9 mouse cellular contexts compared by ENCODE assay signal in the genomic region with DNA sequence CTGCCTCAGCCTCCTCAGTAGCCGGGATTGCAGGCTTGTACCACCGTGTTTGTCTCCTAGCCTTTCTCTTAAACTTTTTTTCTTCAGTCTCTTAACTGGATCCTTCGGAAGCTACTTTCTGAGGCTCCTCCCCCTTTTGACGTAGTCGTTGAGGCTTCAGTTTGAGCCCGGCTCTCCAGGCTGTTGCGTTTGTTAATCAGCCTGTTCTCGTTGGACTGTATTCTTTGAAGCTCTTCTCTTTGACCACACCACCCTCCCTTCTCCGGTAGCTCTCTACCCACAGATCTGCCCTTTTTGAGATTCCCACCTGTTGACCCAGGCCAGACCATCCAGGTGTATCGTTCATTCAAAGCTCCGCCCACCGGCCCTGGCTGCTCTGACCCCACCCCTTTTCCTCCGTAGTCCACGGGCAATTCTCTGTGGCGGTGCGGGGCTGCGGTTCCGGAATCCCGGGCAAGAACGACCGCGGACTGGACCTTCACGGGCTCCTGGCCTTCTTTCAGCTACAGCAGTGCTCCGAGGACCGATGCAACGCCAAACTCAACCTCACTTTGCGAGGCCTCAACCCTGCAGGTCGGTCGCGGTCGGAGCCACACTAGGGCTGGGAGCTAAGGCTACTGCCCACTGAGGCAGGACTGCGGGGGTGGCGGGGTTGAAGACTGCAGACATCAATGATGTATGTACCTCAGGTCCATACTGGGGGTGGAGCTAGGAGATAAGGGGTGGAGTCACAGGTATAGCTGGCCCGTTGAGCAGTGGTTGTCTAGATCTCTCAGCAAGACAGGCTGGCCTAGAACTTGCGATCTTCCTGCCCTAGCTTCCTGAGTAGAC. TPM values are rescaled to one million over a fixed set of nuclear protein-coding genes. Genes with fewer than 3 reads are reported as not detected.
DNase-seq lines count a peak whose midpoint lies in the region; ATAC-seq lines count a peak whose summit lies in the region.
"Had no signal": no experiment of that assay in that cellular context is flagged by ENCODE, and none has a peak within 500 bp of the region (broad histone marks: within the 10 kb centered on the region; RNA-seq: fewer than 3 reads in every experiment).

No protein-coding gene starts in this region.

- no peak overlapping the region for H3K27ac ChIP-seq in heart, embryonic 13.5 days (replicated peaks)
- H3K27ac ChIP-seq in limb, embryonic 15.5 days = peak overlapping the region; percentile 29; the same call in 1 of the 2 replicates
- H3K27ac ChIP-seq in neural tube, embryonic 12.5 days = no peak overlapping the region

- H3K27me3 ChIP-seq in heart, embryonic 13.5 days (replicated peaks) = peaks cover 88% of the 10 kb centered on the region
- H3K27me3 ChIP-seq in limb, embryonic 15.5 days = peaks cover 60% of the 10 kb centered on the region
- peaks cover 55% of the 10 kb centered on the region for H3K27me3 ChIP-seq in neural tube, embryonic 12.5 days (replicated peaks)

- H3K9ac ChIP-seq in heart, embryonic 13.5 days = peak overlapping the region; percentile 56; the same call in 1 of the 2 replicates
- H3K9ac ChIP-seq in limb, embryonic 15.5 days = peak overlapping the region; percentile 33; the same call in 1 of the 2 replicates
- no peak overlapping the region for H3K9ac ChIP-seq in neural tube, embryonic 12.5 days

- H3K36me3 ChIP-seq in heart, embryonic 13.5 days = no peaks in the 10 kb centered on the region
- H3K36me3 ChIP-seq in limb, embryonic 15.5 days = no peaks in the 10 kb centered on the region
- no peaks in the 10 kb centered on the region for H3K36me3 ChIP-seq in neural tube, embryonic 12.5 days

- no peak for DNase-seq in heart, adult 18-20 months
- DNase-seq in adrenal gland, postnatal 14 days = peak; percentile 35
- DNase-seq in right cerebral cortex, postnatal 10 days (ENCODE audit: low spot score in 2 of 2) = no peak
- DNase-seq in left cerebral cortex, adult 11 months (ENCODE audit: low spot score) = no peak

- peak overlapping the region; percentile 48 for H3K4me3 ChIP-seq in heart, embryonic 13.5 days
- peak overlapping the region; percentile 40 for H3K4me3 ChIP-seq in limb, embryonic 15.5 days
- H3K4me3 ChIP-seq in neural tube, embryonic 12.5 days = peak overlapping the region; percentile 29; the same call in 1 of the 2 replicates

- WGBS in heart, embryonic 13.5 days = 4% methylated on average over 35 of the region's 35 CpGs
- 3% methylated on average over 35 of the region's 35 CpGs for WGBS in limb, embryonic 15.5 days
- 2% methylated on average over 35 of the region's 35 CpGs for WGBS in neural tube, embryonic 12.5 days

- peak overlapping the region; percentile 75 for H3K4me2 ChIP-seq in heart, embryonic 13.5 days
- peak overlapping the region; percentile 70 for H3K4me2 ChIP-seq in limb, embryonic 15.5 days
- H3K4me2 ChIP-seq in neural tube, embryonic 12.5 days (replicated peaks) = peak overlapping the region; percentile 59

- H3K4me1 ChIP-seq in heart, embryonic 13.5 days = peaks cover 11% of the 10 kb centered on the region
- H3K4me1 ChIP-seq in limb, embryonic 15.5 days = peaks cover 17% of the 10 kb centered on the region
- H3K4me1 ChIP-seq in neural tube, embryonic 12.5 days = peaks cover 9% of the 10 kb centered on the region; the same call in 1 of the 2 replicates

- no peaks in the 10 kb centered on the region for H3K9me3 ChIP-seq in heart, embryonic 13.5 days
- H3K9me3 ChIP-seq in limb, embryonic 15.5 days = no peaks in the 10 kb centered on the region
- no peaks in the 10 kb centered on the region for H3K9me3 ChIP-seq in neural tube, embryonic 12.5 days

- peak; percentile 19; the same call in 1 of the 2 replicates for ATAC-seq in heart, embryonic 13.5 days (ENCODE audit: extremely low read depth, insufficient number of reproducible peaks, low FRiP score, low TSS enrichment)
- ATAC-seq in hematopoietic stem cell, adult 5-6 weeks (replicated peaks in 1 of 2; ENCODE audit: insufficient read depth in 1 of 2, low FRiP score in 2 of 2, low TSS enrichment in 1 of 2, low read depth in 1 of 2, poor library complexity in 2 of 2, severe bottlenecking in 2 of 2) = peak; percentile 25 to 68
- no peak for ATAC-seq in limb, embryonic 15.5 days (ENCODE audit: insufficient number of reproducible peaks, low FRiP score, low TSS enrichment, low read depth)
- ATAC-seq in neural tube, embryonic 12.5 days (ENCODE audit: low FRiP score, low read depth) = peak; percentile 37; the same call in 1 of the 2 replicates

RNA-seq across cellular contexts. Expression of gene Lypd3, which starts 1.9 kb away (rescaled TPM):
- polyA plus RNA-seq in heart, embryonic 13.5 days (2015; fragmentation: Nextera tagmentation; extraction: Ambion mirVana) = 0.09 and 0.20 TPM in 2 replicates
- total RNA-seq in heart, adult 18-20 months (2021) = not detected
- total RNA-seq in adrenal gland, postnatal 14 days (2021) = 0.38 and 0.59 TPM in 2 replicates
- not detected in 2 replicates for total RNA-seq in hematopoietic stem cell, adult 5-6 weeks (2017)
- 125 and 128 TPM in 2 replicates for polyA plus RNA-seq in limb, embryonic 15.5 days (2015; fragmentation: Nextera tagmentation; extraction: Ambion mirVana)
- polyA plus RNA-seq in neural tube, embryonic 12.5 days (2016; fragmentation: Nextera tagmentation; extraction: Ambion mirVana) = 0.43 and 0.87 TPM in 2 replicates
- total RNA-seq: MEL had no signal

RNA-seq across cellular contexts. Expression of gene Phldb3, which starts 27.7 kb away (rescaled TPM):
- 0.05 TPM in 1 of 2 replicates, not detected in the other for polyA plus RNA-seq in heart, embryonic 13.5 days (2015; fragmentation: Nextera tagmentation; extraction: Ambion mirVana)
- total RNA-seq in heart, adult 18-20 months (2021) = under 1 TPM; 0.10 to 0.31 TPM
- 3.2 and 4.3 TPM in 2 replicates for total RNA-seq in adrenal gland, postnatal 14 days (2021)
- 13.9 and 17.5 TPM in 2 replicates for total RNA-seq in hematopoietic stem cell, adult 5-6 weeks (2017)
- 1.4 and 1.7 TPM in 2 replicates for polyA plus RNA-seq in limb, embryonic 15.5 days (2015; fragmentation: Nextera tagmentation; extraction: Ambion mirVana)
- not detected in 2 replicates for polyA plus RNA-seq in neural tube, embryonic 12.5 days (2016; fragmentation: Nextera tagmentation; extraction: Ambion mirVana)

RNA-seq across cellular contexts. Expression of gene Tex101, which starts 38.2 kb away (rescaled TPM):
- not detected in 2 replicates for polyA plus RNA-seq in heart, embryonic 13.5 days (2015; fragmentation: Nextera tagmentation; extraction: Ambion mirVana)
- not detected for total RNA-seq in heart, adult 18-20 months (2021)
- total RNA-seq in adrenal gland, postnatal 14 days (2021) = not detected in 2 replicates
- not detected in 2 replicates for total RNA-seq in hematopoietic stem cell, adult 5-6 weeks (2017)
- not detected in 2 replicates for polyA plus RNA-seq in limb, embryonic 15.5 days (2015; fragmentation: Nextera tagmentation; extraction: Ambion mirVana)
- not detected in 2 replicates for polyA plus RNA-seq in neural tube, embryonic 12.5 days (2016; fragmentation: Nextera tagmentation; extraction: Ambion mirVana)

RNA-seq across cellular contexts. Expression of gene Zfp575, which starts 50.8 kb away (rescaled TPM):
- 0.78 and 0.88 TPM in 2 replicates for polyA plus RNA-seq in heart, embryonic 13.5 days (2015; fragmentation: Nextera tagmentation; extraction: Ambion mirVana)
- under 1 TPM in 1 of 2 experiments, not detected in 1; 0.13 TPM for total RNA-seq in heart, adult 18-20 months (2021)
- total RNA-seq in adrenal gland, postnatal 14 days (2021) = 0.48 and 0.94 TPM in 2 replicates
- total RNA-seq in hematopoietic stem cell, adult 5-6 weeks (2017) = not detected in 2 replicates
- polyA plus RNA-seq in limb, embryonic 15.5 days (2015; fragmentation: Nextera tagmentation; extraction: Ambion mirVana) = 5.2 and 6.4 TPM in 2 replicates
- 4.3 and 4.5 TPM in 2 replicates for polyA plus RNA-seq in neural tube, embryonic 12.5 days (2016; fragmentation: Nextera tagmentation; extraction: Ambion mirVana)

RNA-seq across cellular contexts. Expression of gene Ethe1, which starts 50.9 kb away (rescaled TPM):
- 19.3 and 23.9 TPM in 2 replicates for polyA plus RNA-seq in heart, embryonic 13.5 days (2015; fragmentation: Nextera tagmentation; extraction: Ambion mirVana)
- 10 to 100 TPM; 61.2 to 71.1 TPM for total RNA-seq in heart, adult 18-20 months (2021)
- total RNA-seq in adrenal gland, postnatal 14 days (2021) = 21.3 and 24.9 TPM in 2 replicates
- 14.2 and 16.4 TPM in 2 replicates for total RNA-seq in hematopoietic stem cell, adult 5-6 weeks (2017)
- polyA plus RNA-seq in limb, embryonic 15.5 days (2015; fragmentation: Nextera tagmentation; extraction: Ambion mirVana) = 28.0 and 28.7 TPM in 2 replicates
- polyA plus RNA-seq in neural tube, embryonic 12.5 days (2016; fragmentation: Nextera tagmentation; extraction: Ambion mirVana) = 17.2 and 18.7 TPM in 2 replicates
